Mouse (Mus musculus): Measurements from ENCODE around the gene Fosb. TPM values are rescaled to one million over a fixed set of nuclear protein-coding genes. Genes with fewer than 3 reads are reported as not detected.

Fosb gene
- total RNA-seq (2022): under 1 TPM; 0.16 to 0.86 (median 0.30) TPM

- peak; percentile 91 to 96 for DNase-seq (ENCODE audit: low spot score in 2 of 2)
Measured at GRCm38 (mm10) chr7:19309884-19310641, at the start of gene Fosb. Gene Fosb, minus strand, starts transcription at chr7:19310051.

- peak; percentile 81 to 83 for DNase-seq (ENCODE audit: low spot score in 2 of 2)
Measured at GRCm38 (mm10) chr7:19359299-19359891, 49.5 kb upstream of the Fosb start, which contains the start of the genes Cd3eap and Ppp1r13l. Gene Cd3eap, minus strand, starts transcription at chr7:19359483. Gene Ppp1r13l, plus strand, starts transcription at chr7:19359749.

DNA sequence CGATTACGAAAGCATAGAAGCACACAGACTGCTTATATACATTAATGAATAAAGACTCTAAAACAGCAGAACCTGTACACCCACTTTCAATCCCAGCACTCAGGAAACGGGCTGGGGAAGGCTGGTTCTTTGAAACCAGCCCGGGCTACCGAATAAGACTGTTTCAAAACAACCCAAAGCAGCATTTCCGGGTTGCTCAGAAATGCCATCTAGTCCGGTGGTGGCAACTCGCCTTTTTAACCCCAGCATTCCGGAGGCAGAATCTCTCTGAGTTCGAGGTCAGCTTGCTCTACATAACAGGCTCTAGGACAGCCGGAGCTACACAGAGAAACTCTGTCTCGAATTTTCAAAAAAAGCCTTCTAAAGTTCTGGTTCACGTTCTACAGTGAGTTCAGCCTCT, 48.8 kb upstream of the Fosb start:
- DNase-seq (ENCODE audit: low spot score in 2 of 2): no peak

GRCm38 (mm10) chr7:19357381-19358375, 47.8 kb upstream of the Fosb start:
- no peak for DNase-seq (ENCODE audit: low spot score in 2 of 2)

DNA sequence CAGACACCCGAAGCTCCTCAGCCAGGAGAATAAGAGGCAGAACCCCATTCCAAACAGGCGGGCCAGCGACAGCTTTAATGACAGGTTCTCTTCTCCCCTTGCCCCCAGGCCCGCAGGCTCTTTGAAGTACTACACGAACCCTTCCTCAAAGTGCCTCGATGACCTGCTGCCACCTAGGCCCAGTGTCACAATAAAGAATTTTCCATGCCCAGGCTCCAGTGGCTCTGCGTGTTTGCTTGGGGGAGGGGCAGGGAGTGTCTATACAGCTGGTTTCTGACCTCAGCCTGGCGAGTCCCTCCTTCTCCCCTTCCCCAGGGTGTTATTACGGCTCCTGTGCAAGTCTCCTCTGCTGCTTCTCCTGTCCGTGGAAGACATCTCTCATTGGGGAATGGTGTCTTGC, 46.5 kb upstream of the Fosb start:
- DNase-seq (ENCODE audit: low spot score in 2 of 2): no peak

- no peak for DNase-seq (ENCODE audit: low spot score in 2 of 2)
Measured at GRCm38 (mm10) chr7:19354991-19355390, 45.1 kb upstream of the Fosb start.

DNA sequence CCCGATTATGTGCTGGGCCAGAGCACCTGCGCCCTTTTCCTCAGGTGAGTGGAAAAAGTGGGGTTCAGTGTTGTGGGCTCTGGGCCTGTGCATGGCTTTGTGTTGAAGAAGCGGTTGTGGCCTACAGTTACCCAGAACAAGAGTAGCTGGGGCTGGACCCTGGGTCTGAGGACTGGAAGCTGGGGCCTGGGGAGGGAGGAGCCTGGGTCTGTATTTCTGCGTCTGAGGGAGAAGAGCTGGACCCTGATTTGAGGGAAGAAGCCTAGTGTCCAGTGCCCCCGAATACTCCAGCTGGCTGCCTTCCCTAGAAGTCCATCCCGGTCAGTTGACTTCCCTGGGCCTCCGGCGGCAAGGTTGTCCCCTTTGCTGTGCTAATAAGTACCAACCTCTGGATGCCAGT, 40.4 kb upstream of the Fosb start:
- no peak for DNase-seq (ENCODE audit: low spot score in 2 of 2)

- no peak for DNase-seq (ENCODE audit: low spot score in 2 of 2)
Measured at GRCm38 (mm10) chr7:19349188-19349915, 39.5 kb upstream of the Fosb start.

GRCm38 (mm10) chr7:19344938-19345471, 35.2 kb upstream of the Fosb start:
- peak; percentile 90 to 94 for DNase-seq (ENCODE audit: low spot score in 2 of 2)

GRCm38 (mm10) chr7:19344237-19344847, 34.5 kb upstream of the Fosb start, which contains the start of gene Ercc1:
Gene Ercc1, plus strand, starts transcription at chr7:19344778.
- DNase-seq (ENCODE audit: low spot score in 2 of 2): no peak

- DNase-seq (ENCODE audit: low spot score in 2 of 2): peak; percentile 53 to 59
Measured at GRCm38 (mm10) chr7:19343210-19343808, 33.5 kb upstream of the Fosb start.

DNA sequence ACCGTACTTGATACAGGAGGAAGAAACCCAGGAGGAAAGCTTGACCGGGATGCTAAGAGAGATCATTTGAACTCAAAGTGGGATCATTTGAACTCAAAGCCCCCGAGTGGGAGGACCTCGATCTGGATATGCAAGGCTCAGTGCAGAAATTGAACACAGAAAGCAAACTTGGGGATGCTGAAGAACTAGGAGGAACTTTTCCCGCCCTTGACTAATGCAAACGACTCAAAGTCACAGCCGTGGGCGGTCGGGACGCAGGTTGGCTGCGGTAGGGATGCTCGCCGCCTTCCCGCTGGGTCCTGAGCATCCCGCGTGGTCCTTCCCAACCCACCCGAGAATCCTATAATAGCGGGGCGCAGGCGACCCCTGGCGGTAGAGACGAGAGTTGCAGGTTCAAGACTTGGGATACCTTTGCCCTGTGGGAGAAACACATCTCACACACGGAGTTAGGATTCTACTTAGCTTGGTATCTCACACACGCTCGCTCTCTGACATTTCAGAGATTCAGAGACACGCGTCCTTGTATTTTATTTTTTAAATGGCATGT, 32.7 kb upstream of the Fosb start:
- DNase-seq (ENCODE audit: low spot score in 2 of 2): peak; percentile 83 to 85

GRCm38 (mm10) chr7:19341761-19342409, 32.0 kb upstream of the Fosb start:
- peak; percentile 65 to 66 for DNase-seq (ENCODE audit: low spot score in 2 of 2)

- no peak for DNase-seq (ENCODE audit: low spot score in 2 of 2)
Measured at GRCm38 (mm10) chr7:19341250-19341649, 31.4 kb upstream of the Fosb start.

DNA sequence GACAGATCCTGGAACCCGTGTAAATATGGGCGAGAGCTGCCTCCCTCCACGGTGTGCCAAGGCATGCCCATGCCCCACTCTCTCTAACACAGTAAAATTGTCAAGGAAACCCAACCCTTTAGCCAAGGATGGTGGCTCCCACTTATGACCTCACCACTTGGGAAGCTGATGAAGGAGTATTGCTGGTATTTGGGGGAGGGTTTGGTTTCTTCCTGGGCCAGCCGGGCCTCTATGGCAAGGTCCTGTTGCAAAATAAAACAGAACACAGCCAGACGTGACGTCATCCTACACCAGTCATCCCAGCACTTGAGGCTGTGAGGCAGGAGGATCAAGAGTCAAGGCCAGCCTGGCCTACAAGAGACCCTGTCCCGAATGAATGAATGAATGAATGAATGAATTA, 28.7 kb upstream of the Fosb start:
- DNase-seq (ENCODE audit: low spot score in 2 of 2): no peak

- DNase-seq (ENCODE audit: low spot score in 2 of 2): no peak
Measured at GRCm38 (mm10) chr7:19338060-19338459, 28.2 kb upstream of the Fosb start.

GRCm38 (mm10) chr7:19337122-19337521, 27.3 kb upstream of the Fosb start:
- no peak for DNase-seq (ENCODE audit: low spot score in 2 of 2)

GRCm38 (mm10) chr7:19335583-19335982, 25.7 kb upstream of the Fosb start:
- DNase-seq (ENCODE audit: low spot score in 2 of 2): no peak

All from gastrocnemius, adult 8-10 months (tissue).